24 mouse cellular contexts compared by ENCODE assay signal in the genomic region with DNA sequence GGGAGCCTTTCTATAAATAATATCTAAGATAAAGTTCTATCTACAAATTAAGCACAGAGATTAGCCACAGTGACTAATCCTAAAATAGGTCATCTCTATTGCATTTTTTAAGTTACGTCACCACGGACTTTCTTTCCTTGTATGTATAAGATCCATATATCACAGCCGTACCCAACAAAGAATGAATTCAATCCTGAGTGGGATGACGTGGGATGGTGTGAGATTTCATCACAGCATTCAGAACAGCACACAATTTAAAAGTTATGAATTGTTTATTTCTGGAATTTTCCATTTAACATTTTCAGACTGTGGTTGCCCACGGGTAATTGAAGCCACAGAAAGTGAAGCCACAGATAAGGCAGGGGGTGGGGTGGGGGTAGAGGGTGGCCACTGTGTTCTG.
DNase-seq lines count a peak whose midpoint lies in the region; ATAC-seq lines count a peak whose summit lies in the region.
"Had no signal": no experiment of that assay in that cellular context is flagged by ENCODE, and none has a peak within 500 bp of the region (broad histone marks: within the 10 kb centered on the region; RNA-seq: fewer than 3 reads in every experiment).

No protein-coding gene starts in this region.

- no peaks in the 10 kb centered on the region for H3K9me3 ChIP-seq in embryonic facial prominence, embryonic 15.5 days (replicated peaks)
- H3K9me3 ChIP-seq in forebrain, embryonic 14.5 days (replicated peaks; ENCODE audit: control insufficient read depth, low read length): no peaks in the 10 kb centered on the region
- H3K9me3 ChIP-seq: embryonic facial prominence, embryonic 12.5 days; forebrain, embryonic 15.5 days; heart, embryonic 12.5 days; heart, embryonic 15.5 days had no signal

- peak; percentile 78 for DNase-seq in heart, adult 11 months
- DNase-seq in heart, postnatal 10 days: no peak
- peak; percentile 45 for DNase-seq in brain, adult 2 months (ENCODE audit: low read depth, low spot score)
- DNase-seq in forebrain, embryonic 14.5 days (ENCODE audit: low spot score): no peak
- DNase-seq in c-Kit-positive CD71-positive TER-119-positive erythroid progenitor cells, embryonic 14.5 days (ENCODE audit: low spot score): no peak
- DNase-seq: adrenal gland, adult 2 months; adrenal gland, postnatal 14 days; cerebellum, adult 18-20 months; cerebellum, adult 9-10 months; cerebellum, postnatal 14 days; gastrocnemius, adult 2 months; gastrocnemius, postnatal 14 days; heart, postnatal 14 days; heart, postnatal 4 days had no signal

- no peak overlapping the region for H3K4me2 ChIP-seq in embryonic facial prominence, embryonic 15.5 days (replicated peaks)
- H3K4me2 ChIP-seq in forebrain, embryonic 14.5 days (ENCODE audit: low read length): no peak overlapping the region
- H3K4me2 ChIP-seq: embryonic facial prominence, embryonic 12.5 days; forebrain, embryonic 15.5 days; heart, embryonic 12.5 days; heart, embryonic 15.5 days; hindbrain, embryonic 14.5 days had no signal

- no peak overlapping the region for H3K9ac ChIP-seq in embryonic facial prominence, embryonic 15.5 days
- H3K9ac ChIP-seq in forebrain, embryonic 14.5 days (ENCODE audit: low read length): no peak overlapping the region
- H3K9ac ChIP-seq: embryonic facial prominence, embryonic 12.5 days; forebrain, embryonic 15.5 days; heart, embryonic 12.5 days; heart, embryonic 15.5 days; hindbrain, embryonic 14.5 days had no signal

- no peaks in the 10 kb centered on the region for H3K36me3 ChIP-seq in embryonic facial prominence, embryonic 15.5 days
- H3K36me3 ChIP-seq in forebrain, embryonic 14.5 days (ENCODE audit: control insufficient read depth, insufficient read depth, low read length): no peaks in the 10 kb centered on the region
- H3K36me3 ChIP-seq: embryonic facial prominence, embryonic 12.5 days; forebrain, embryonic 15.5 days; heart, embryonic 12.5 days; heart, embryonic 15.5 days had no signal

- 52% methylated on average over 5 of the region's 5 CpGs for WGBS in embryonic facial prominence, embryonic 15.5 days
- 89% methylated on average over 5 of the region's 5 CpGs for WGBS in forebrain, embryonic 14.5 days

- intact Hi-C loops in heart, postnatal 10 days (cut with DNase I): no loop called here

- H3K4me1 ChIP-seq in embryonic facial prominence, embryonic 15.5 days: peaks cover 13% of the 10 kb centered on the region
- H3K4me1 ChIP-seq in forebrain, embryonic 14.5 days (ENCODE audit: control insufficient read depth, insufficient read depth, low read length): peaks cover 2% of the 10 kb centered on the region; the same call in 1 of the 2 replicates

- no peak overlapping the region for H3K4me3 ChIP-seq in embryonic facial prominence, embryonic 15.5 days (replicated peaks)
- no peak overlapping the region for H3K4me3 ChIP-seq in forebrain, embryonic 14.5 days (ENCODE audit: low read depth, low read length)
- H3K4me3 ChIP-seq: embryonic facial prominence, embryonic 12.5 days; forebrain, embryonic 15.5 days; gastrocnemius, adult 2 months; heart, embryonic 12.5 days; heart, embryonic 15.5 days had no signal

- 0 out of 2 replicates have a peak overlapping the region, but pooled peaks have one; percentile 11 for H3K27ac ChIP-seq in embryonic facial prominence, embryonic 15.5 days (replicated peaks)
- H3K27ac ChIP-seq in forebrain, embryonic 14.5 days (ENCODE audit: low read depth, low read length): no peak overlapping the region
- H3K27ac ChIP-seq: embryonic facial prominence, embryonic 12.5 days; forebrain, embryonic 15.5 days; gastrocnemius, adult 2 months; heart, embryonic 15.5 days; hindbrain, embryonic 14.5 days; hindbrain, postnatal 0 days had no signal

- no peak for ATAC-seq in embryonic facial prominence, embryonic 15.5 days (ENCODE audit: insufficient number of reproducible peaks, low FRiP score, low TSS enrichment, low read depth)
- no peak for ATAC-seq in forebrain, embryonic 14.5 days
- ATAC-seq: CD4-positive, CD25-positive, alpha-beta regulatory T cell, adult 4 months; forebrain, embryonic 15.5 days; hindbrain, postnatal 0 days; inflammation-experienced regulatory T-cells, adult 6 months; intestine, embryonic 16.5 days had no signal

- H3K27me3 ChIP-seq in embryonic facial prominence, embryonic 15.5 days: no peaks in the 10 kb centered on the region
- no peaks in the 10 kb centered on the region for H3K27me3 ChIP-seq in forebrain, embryonic 14.5 days (replicated peaks; ENCODE audit: control insufficient read depth, insufficient read depth, low read length)
- H3K27me3 ChIP-seq: embryonic facial prominence, embryonic 12.5 days; heart, embryonic 12.5 days; heart, embryonic 15.5 days had no signal

Comparison
In these comparisons a context has a peak if more than half of its experiments do, and no peak if none do; other contexts are left out.
1. DNase-seq: peak in heart, adult 11 months (single experiment) and brain, adult 2 months (single experiment); none in heart, postnatal 10 days (0 of 2), forebrain, embryonic 14.5 days (single experiment) and c-Kit-positive CD71-positive TER-119-positive erythroid progenitor cells, embryonic 14.5 days (single experiment).